9 mouse cellular contexts compared by ENCODE assay signal in genomic region chr4:88514403-88514802, GRCm38 (mm10). TPM values are rescaled to one million over a fixed set of nuclear protein-coding genes. Genes with fewer than 3 reads are reported as not detected.
A peak's percentile ranks its signal among the peaks of the same experiment; 100 is the strongest.
DNase-seq lines count a peak whose midpoint lies in the region; ATAC-seq and TF ChIP-seq lines count a peak whose summit lies in the region.
"Had no signal": no experiment of that assay in that cellular context is flagged by ENCODE, and none has a peak within 500 bp of the region (broad histone marks: within the 10 kb centered on the region; RNA-seq: fewer than 3 reads in every experiment).

No protein-coding gene starts in this region.

- TF ChIP-seq POLR2A in cortical plate, adult 2 months (IDR thresholded peaks at IDR 0.05; ENCODE audit: extremely low read depth, insufficient read depth, low read length), result no peak

- H3K4me1 ChIP-seq in forebrain, embryonic 11.5 days (replicated peaks; ENCODE audit: control insufficient read depth, insufficient read depth, low read length), result no peaks in the 10 kb centered on the region; the same call in 1 of the 2 replicates
- H3K4me1 ChIP-seq in forebrain, embryonic 15.5 days, result 0 out of 2 replicates have a peak, but pooled peaks cover 14% of the 10 kb centered on the region
- H3K4me1 ChIP-seq in cortical plate, adult 2 months (ENCODE audit: control insufficient read depth, insufficient read depth, low read length), result no peaks in the 10 kb centered on the region

- no peak overlapping the region for H3K27ac ChIP-seq in forebrain, embryonic 11.5 days (ENCODE audit: low read depth, low read length)
- H3K27ac ChIP-seq in forebrain, embryonic 15.5 days (replicated peaks), result no peak overlapping the region
- H3K27ac ChIP-seq in cortical plate, adult 2 months (ENCODE audit: insufficient read depth, low read length), result no peak overlapping the region

- no peaks in the 10 kb centered on the region for H3K36me3 ChIP-seq in forebrain, embryonic 11.5 days (ENCODE audit: control insufficient read depth, insufficient read depth, low read length)
- no peaks in the 10 kb centered on the region for H3K36me3 ChIP-seq in forebrain, embryonic 15.5 days

- 49% methylated on average over 4 of the region's 4 CpGs for WGBS in forebrain, embryonic 11.5 days
- WGBS in forebrain, embryonic 15.5 days, result 42% methylated on average over 4 of the region's 4 CpGs

- DNase-seq in forebrain, embryonic 11.5 days (ENCODE audit: low spot score), result no peak
- peak; percentile 40 for DNase-seq in ES-CJ7 (ENCODE audit: low read depth, low spot score)
- peak; percentile 61 for DNase-seq in heart, adult 8-10 months (ENCODE audit: low spot score)
- DNase-seq in kidney, postnatal 4 days, result peak; percentile 70 to 74
- DNase-seq in lung, postnatal 10 days, result peak; percentile 80
- peak; percentile 13 for DNase-seq in spleen, adult 12 weeks (ENCODE audit: low spot score)

- TF ChIP-seq CTCF in cortical plate, adult 2 months (IDR thresholded peaks at IDR 0.05; ENCODE audit: extremely low read depth, insufficient read depth, low read length), result peak; percentile 63

- H3K4me2 ChIP-seq in forebrain, embryonic 11.5 days (ENCODE audit: low read depth, low read length, severe bottlenecking), result no peak overlapping the region
- H3K4me2 ChIP-seq in forebrain, embryonic 15.5 days (replicated peaks), result no peak overlapping the region

- H3K27me3 ChIP-seq in forebrain, embryonic 11.5 days (ENCODE audit: control insufficient read depth, insufficient read depth, low read length), result no peaks in the 10 kb centered on the region
- no peaks in the 10 kb centered on the region for H3K27me3 ChIP-seq in forebrain, embryonic 15.5 days

- H3K9ac ChIP-seq in forebrain, embryonic 11.5 days (ENCODE audit: low read length), result no peak overlapping the region
- H3K9ac ChIP-seq in forebrain, embryonic 15.5 days (replicated peaks), result no peak overlapping the region

- peak; percentile 39; the same call in 1 of the 2 replicates for ATAC-seq in forebrain, embryonic 11.5 days (replicated peaks; ENCODE audit: low FRiP score)
- ATAC-seq in forebrain, embryonic 15.5 days (replicated peaks), result no peak

- no peak overlapping the region for H3K4me3 ChIP-seq in forebrain, embryonic 11.5 days (ENCODE audit: low read depth, low read length)
- no peak overlapping the region for H3K4me3 ChIP-seq in forebrain, embryonic 15.5 days
- no peak overlapping the region for H3K4me3 ChIP-seq in cortical plate, adult 2 months (ENCODE audit: insufficient read depth, low read length)

- H3K9me3 ChIP-seq in forebrain, embryonic 11.5 days (ENCODE audit: control insufficient read depth, low read length), result no peaks in the 10 kb centered on the region
- no peaks in the 10 kb centered on the region for H3K9me3 ChIP-seq in forebrain, embryonic 15.5 days

RNA-seq across cellular contexts. Expression of gene Ifnb1, which starts 8.2 kb away (rescaled TPM):
- not detected in 2 replicates for polyA plus RNA-seq in forebrain, embryonic 11.5 days (2014; fragmentation: Nextera tagmentation; extraction: Ambion mirVana)
- polyA plus RNA-seq in forebrain, embryonic 15.5 days (2015; fragmentation: Nextera tagmentation; extraction: Ambion mirVana), result not detected in 2 replicates
- not detected in 2 replicates for polyA plus RNA-seq in cortical plate, adult 2 months (2012; rRNA removed)
- not detected for total RNA-seq in heart, adult 8-10 months (2022)
- total RNA-seq: layer of hippocampus, postnatal 36 days had no signal

RNA-seq across cellular contexts. Expression of gene Ifna15, which starts 43.6 kb away (rescaled TPM):
- not detected in 2 replicates for polyA plus RNA-seq in forebrain, embryonic 11.5 days (2014; fragmentation: Nextera tagmentation; extraction: Ambion mirVana)
- polyA plus RNA-seq in forebrain, embryonic 15.5 days (2015; fragmentation: Nextera tagmentation; extraction: Ambion mirVana), result not detected in 2 replicates
- polyA plus RNA-seq in cortical plate, adult 2 months (2012; rRNA removed), result not detected in 2 replicates
- not detected for total RNA-seq in heart, adult 8-10 months (2022)
- total RNA-seq: layer of hippocampus, postnatal 36 days had no signal

RNA-seq across cellular contexts. Expression of gene Ifna14, which starts 57.2 kb away (rescaled TPM):
- polyA plus RNA-seq in forebrain, embryonic 11.5 days (2014; fragmentation: Nextera tagmentation; extraction: Ambion mirVana), result not detected in 2 replicates
- polyA plus RNA-seq in forebrain, embryonic 15.5 days (2015; fragmentation: Nextera tagmentation; extraction: Ambion mirVana), result not detected in 2 replicates
- not detected in 2 replicates for polyA plus RNA-seq in cortical plate, adult 2 months (2012; rRNA removed)
- total RNA-seq in heart, adult 8-10 months (2022), result not detected
- total RNA-seq: layer of hippocampus, postnatal 36 days had no signal
